Mouse (Mus musculus) 3T3-L1 (cell line): ENCODE results near the gene Cped1.

Source experiments
- DNase-seq: peaks from one replicate; pipeline ENCODE4 v3.0.0-alpha.2; 2015; ENCODE audit warnings: low read depth, low spot score

The Cped1 gene

DNA sequence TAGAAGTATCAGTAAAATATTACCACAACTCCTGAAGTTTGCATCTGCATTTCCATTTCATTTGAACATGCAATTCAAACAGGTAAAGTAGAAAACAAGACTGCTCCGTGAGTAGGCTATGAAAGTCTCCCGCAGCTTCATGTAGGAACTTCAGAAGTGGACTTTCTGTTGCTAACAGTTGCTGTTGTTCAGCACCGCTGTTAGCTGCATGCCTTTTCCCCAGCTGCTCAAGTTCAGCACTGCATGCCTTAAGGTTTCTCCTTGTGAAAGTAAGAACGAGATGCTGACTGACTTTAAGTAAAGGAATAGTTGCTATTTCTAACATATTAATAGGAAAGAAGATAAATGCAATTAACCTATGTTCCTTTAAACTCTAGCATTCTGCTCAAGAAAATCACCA, 306.3 kb downstream of the Cped1 start:
- peak; percentile 20 for DNase-seq

DNA sequence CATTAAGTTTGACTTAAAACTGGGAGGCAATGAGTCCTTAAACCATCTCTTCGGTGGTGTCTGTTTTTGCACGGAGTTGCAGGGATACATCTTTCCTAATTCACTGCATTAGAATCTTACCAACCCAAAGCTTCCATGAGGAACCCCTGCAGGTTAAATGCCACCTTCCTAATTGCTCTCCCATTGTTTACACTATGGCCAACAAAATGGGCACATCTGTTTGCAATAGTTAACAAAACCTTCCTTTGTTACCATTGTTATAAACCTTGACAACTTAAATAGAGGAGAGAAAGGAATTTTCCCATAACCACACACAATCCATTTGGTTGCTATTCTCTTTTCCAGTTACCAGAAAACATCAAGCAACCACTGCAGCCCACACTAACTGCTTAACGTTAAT, 308.2 kb downstream of the Cped1 start:
- no peak for DNase-seq

DNA sequence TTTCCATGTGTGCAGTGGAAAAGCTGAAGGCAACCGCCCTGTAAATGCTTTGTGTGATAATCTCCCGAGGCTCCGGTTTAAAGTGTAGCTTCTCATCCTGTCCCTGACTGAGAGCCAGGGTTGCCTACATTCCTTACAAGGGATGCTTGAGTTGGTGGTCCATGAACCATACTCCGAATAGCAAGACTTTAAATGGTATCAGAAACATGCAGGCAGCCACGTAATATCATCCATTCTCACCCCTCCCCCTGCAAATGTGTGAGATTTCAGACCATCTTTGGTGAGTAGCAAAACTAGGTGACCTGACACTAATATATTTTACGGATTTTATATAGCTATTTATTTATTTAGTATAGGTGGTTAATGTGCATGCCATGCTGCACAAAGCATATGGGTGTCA, 311.3 kb downstream of the Cped1 start:
- no peak for DNase-seq

DNA sequence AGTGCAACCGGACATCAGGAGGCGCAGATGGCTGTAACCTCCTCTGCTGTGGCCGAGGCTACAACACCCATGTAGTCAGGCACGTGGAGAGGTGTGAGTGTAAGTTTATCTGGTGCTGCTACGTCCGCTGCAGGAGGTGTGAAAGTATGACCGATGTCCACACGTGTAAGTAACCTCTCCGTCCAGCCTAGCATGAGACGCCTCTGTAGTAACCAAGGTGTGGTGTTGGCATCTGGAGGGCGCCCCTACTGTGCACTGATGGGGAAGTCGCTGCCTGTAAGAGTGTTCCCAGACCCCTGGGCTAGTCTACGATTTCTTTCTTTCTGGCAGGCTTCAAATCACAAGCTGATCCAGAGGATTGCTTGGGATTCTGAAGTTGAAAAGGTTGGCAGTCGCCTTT, 312.3 kb downstream of the Cped1 start:
- DNase-seq = no peak
